Mouse (Mus musculus): ENCODE measurements around the gene Klhl29. TPM values are rescaled to one million over a fixed set of nuclear protein-coding genes. Genes with fewer than 3 reads are reported as not detected.

Gene Klhl29
- polyA plus RNA-seq, 1 experiment = 0.02 TPM

DNA sequence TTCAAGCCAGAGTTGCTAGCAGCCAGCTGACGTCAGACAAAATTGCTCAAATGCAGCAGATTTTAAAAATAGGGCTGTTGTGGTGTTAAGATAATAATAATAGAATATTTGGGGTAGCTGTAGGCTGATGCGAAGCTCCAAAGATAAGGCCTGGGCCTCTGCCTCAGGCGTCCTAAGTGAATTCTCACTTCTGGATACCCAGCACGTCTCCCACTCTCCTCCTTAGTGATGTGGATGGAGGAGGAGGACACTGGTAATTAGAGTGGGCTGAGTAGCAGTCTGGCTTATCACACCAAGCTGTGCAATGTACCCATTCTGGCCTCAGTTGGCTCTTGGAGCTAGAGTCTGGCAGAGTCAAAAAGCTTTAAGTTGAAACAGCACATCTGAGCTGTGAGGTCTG lies 118.3 kb downstream of the Klhl29 start:
- no peaks in the 10 kb centered on the region for H3K79me2 ChIP-seq (ENCODE audit: control insufficient read depth, insufficient read depth)

DNA sequence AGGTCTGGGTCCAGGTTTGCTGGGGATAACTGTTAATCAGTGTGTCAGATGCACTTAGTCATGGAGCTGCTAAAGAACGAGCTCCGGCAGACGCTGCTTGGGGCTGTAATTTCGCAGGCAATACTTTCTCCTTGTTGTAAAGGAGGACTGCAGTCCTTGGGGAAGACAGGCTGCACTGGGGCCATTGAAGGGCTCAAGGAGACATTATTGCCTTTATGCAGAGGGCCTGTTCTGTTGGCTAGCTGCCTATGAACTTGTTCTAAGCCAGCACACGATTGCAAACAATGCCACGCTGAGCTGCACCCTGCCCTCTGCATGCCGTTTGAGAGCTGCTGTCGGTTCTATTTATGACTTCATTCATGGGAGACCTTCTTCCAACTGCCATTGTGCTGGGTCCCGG lies 120.4 kb downstream of the Klhl29 start:
- Histone ChIP-seq H3ac (ENCODE audit: control insufficient read depth, insufficient read length) (no peak overlapping the region), H3K27me3 (ENCODE audit: control insufficient read depth, insufficient read depth, insufficient read length) (peaks cover 4% of the 10 kb centered on the region), H3K79me2 (ENCODE audit: control insufficient read depth, insufficient read depth) (no peaks in the 10 kb centered on the region), H3K4me2 (ENCODE audit: low read depth) (no peak overlapping the region), H3K36me3 (ENCODE audit: control insufficient read depth, insufficient read depth) (no peaks in the 10 kb centered on the region), H3K4me3 (no peak overlapping the region)
- TF ChIP-seq SRF (IDR thresholded peaks at IDR 0.05; ENCODE audit: control insufficient read depth, insufficient read length, low read depth) (no peak), REST (IDR thresholded peaks at IDR 0.05; ENCODE audit: insufficient read depth, insufficient read length) (no peak), E2F4 (IDR thresholded peaks at IDR 0.05; ENCODE audit: insufficient read depth) (no peak)

More for the DNA sequence above, 118.3 kb downstream of the Klhl29 start:
- TF ChIP-seq REST (IDR thresholded peaks at IDR 0.05; ENCODE audit: insufficient read depth, insufficient read length) (no peak), MYOD1 (IDR thresholded peaks at IDR 0.05; ENCODE audit: control insufficient read depth in 1 of 3, insufficient read length in 2 of 3, low read depth in 2 of 3) (no peak), POLR2A (IDR thresholded peaks at IDR 0.05; ENCODE audit: insufficient read length, low read depth) (no peak), CEBPB (IDR thresholded peaks at IDR 0.05; ENCODE audit: insufficient read depth, poor library complexity, severe bottlenecking) (no peak), TCF12 (IDR thresholded peaks at IDR 0.05; ENCODE audit: insufficient read depth, poor library complexity, severe bottlenecking) (no peak), SRF (IDR thresholded peaks at IDR 0.05; ENCODE audit: control insufficient read depth, insufficient read length, low read depth) (no peak), USF1 (IDR thresholded peaks at IDR 0.05; ENCODE audit: low read depth) (no peak)
- Histone ChIP-seq H3K27me3 (ENCODE audit: control insufficient read depth, insufficient read depth, insufficient read length) (peaks cover 4% of the 10 kb centered on the region), H3ac (ENCODE audit: control insufficient read depth, insufficient read length) (no peak overlapping the region), H3K4me3 (no peak overlapping the region), H3K36me3 (ENCODE audit: control insufficient read depth, insufficient read depth) (no peaks in the 10 kb centered on the region), H3K4me2 (ENCODE audit: low read depth) (no peak overlapping the region)

DNA sequence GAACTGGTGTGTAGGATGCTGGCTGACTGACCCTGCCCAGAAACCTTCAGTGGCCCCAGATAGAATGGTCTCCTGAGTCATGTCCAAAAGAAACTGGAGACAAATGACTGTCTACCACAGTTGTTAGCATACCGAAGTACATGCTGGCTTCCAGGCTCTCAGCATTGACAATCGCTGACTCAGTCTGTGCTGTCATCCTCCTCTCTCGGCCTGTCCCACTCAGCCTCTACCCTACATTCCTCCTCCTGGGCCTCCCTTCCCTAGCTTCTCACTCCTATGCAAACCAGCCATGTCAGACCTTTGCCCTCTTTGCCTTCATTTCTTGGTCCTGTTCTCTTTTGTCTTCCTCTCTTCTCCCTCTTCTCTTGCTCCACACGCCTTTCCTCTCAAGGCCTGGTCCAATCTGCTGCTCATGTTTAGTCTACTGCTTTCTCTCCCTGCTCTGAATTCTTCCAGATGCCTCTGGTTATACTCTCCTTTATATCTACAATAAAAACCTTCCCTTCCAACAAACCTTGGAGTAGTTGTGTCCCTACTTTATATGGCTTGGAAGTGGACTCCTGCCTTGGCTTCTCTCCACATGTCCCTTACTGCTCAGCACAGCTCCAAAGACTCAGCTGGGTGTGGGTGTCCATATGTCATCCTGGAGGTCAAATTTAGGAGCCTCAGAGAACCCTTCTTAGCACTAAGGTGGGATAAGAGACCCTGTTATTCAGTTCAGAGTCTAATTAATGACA lies 121.1 kb downstream of the Klhl29 start:
- no peaks in the 10 kb centered on the region for H3K36me3 ChIP-seq (ENCODE audit: control insufficient read depth, insufficient read depth)
- no peak for TF ChIP-seq CEBPB (IDR thresholded peaks at IDR 0.05; ENCODE audit: insufficient read depth, poor library complexity, severe bottlenecking)
- TF ChIP-seq MYOG (IDR thresholded peaks at IDR 0.05; ENCODE audit: control insufficient read depth in 1 of 3, insufficient read depth in 1 of 3, insufficient read length in 2 of 3, low read depth in 2 of 3) = no peak
- TF ChIP-seq POLR2AphosphoS2 (IDR thresholded peaks at IDR 0.05; ENCODE audit: insufficient read length, low read depth) = no peak
- TF ChIP-seq TCF12 (IDR thresholded peaks at IDR 0.05; ENCODE audit: insufficient read depth, poor library complexity, severe bottlenecking) = no peak
- TF ChIP-seq SRF (IDR thresholded peaks at IDR 0.05; ENCODE audit: control insufficient read depth, insufficient read length, low read depth) = no peak
- no peak for TF ChIP-seq POLR2A (IDR thresholded peaks at IDR 0.05; ENCODE audit: insufficient read length, low read depth)
- TF ChIP-seq MAX (IDR thresholded peaks at IDR 0.05; ENCODE audit: low read depth) = no peak
- TF ChIP-seq REST (IDR thresholded peaks at IDR 0.05; ENCODE audit: insufficient read depth, insufficient read length) = no peak
- TF ChIP-seq USF1 (IDR thresholded peaks at IDR 0.05; ENCODE audit: low read depth) = no peak
- TF ChIP-seq TCF3 (IDR thresholded peaks at IDR 0.05; ENCODE audit: insufficient read length, low read depth) = no peak
- TF ChIP-seq E2F4 (IDR thresholded peaks at IDR 0.05; ENCODE audit: insufficient read depth) = no peak
- no peak for TF ChIP-seq MYOD1 (IDR thresholded peaks at IDR 0.05; ENCODE audit: control insufficient read depth in 1 of 3, insufficient read length in 2 of 3, low read depth in 2 of 3)
- H3K4me3 ChIP-seq = no peak overlapping the region

DNA sequence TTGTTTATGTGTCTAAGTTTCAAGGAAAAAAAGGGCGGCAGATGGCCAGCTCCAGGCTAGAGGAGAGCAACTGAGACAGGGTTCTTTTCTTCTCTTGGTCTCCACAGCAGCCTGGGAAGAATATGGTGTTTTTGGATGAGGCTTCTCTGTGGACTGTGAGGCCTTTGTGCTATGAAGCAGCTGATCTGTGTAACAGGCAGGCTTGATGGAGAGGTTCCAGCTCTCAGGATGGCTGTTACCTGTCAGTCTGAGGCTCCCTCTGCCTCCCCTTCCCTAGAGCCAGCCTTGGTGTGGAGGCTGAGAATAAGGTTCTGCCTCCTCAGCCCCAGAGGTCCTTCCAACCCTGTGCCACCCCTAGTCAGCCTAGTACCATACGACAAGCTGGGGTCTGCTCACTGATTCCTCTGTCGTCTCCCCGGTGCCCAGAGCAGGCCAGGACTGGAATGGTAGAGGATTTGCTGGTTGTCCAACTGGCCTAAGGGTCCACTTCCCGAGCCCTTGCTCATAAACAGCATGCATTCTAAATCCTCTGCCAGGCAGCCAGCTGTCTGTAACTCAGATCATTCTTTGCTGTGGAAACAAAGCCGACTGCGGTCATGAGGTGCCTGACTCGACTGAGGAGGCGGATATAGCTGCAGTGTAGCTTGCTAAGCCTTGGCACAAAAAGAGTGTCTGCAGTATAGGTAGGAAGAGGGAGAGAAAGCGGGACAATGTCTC lies 122.0 kb downstream of the Klhl29 start:
- Histone ChIP-seq H3K27me3 (ENCODE audit: control insufficient read depth, insufficient read depth, insufficient read length) (peaks cover 4% of the 10 kb centered on the region), H3K4me3 (no peak overlapping the region)

More for the DNA sequence above, 121.1 kb downstream of the Klhl29 start:
- Histone ChIP-seq H3K27me3 (ENCODE audit: control insufficient read depth, insufficient read depth, insufficient read length) (peaks cover 4% of the 10 kb centered on the region), H3ac (ENCODE audit: control insufficient read depth, insufficient read length) (no peak overlapping the region), H3K79me2 (ENCODE audit: control insufficient read depth, insufficient read depth) (no peaks in the 10 kb centered on the region), H3K4me2 (ENCODE audit: low read depth) (no peak overlapping the region)

More for the DNA sequence above, 122.0 kb downstream of the Klhl29 start:
- TF ChIP-seq USF1 (IDR thresholded peaks at IDR 0.05; ENCODE audit: low read depth) (no peak), REST (IDR thresholded peaks at IDR 0.05; ENCODE audit: insufficient read depth, insufficient read length) (no peak), POLR2AphosphoS2 (IDR thresholded peaks at IDR 0.05; ENCODE audit: insufficient read length, low read depth) (no peak), POLR2A (IDR thresholded peaks at IDR 0.05; ENCODE audit: insufficient read length, low read depth) (no peak), MAX (IDR thresholded peaks at IDR 0.05; ENCODE audit: low read depth) (no peak), TCF3 (IDR thresholded peaks at IDR 0.05; ENCODE audit: insufficient read length, low read depth) (no peak), MYOD1 (IDR thresholded peaks at IDR 0.05; ENCODE audit: control insufficient read depth in 1 of 3, insufficient read length in 2 of 3, low read depth in 2 of 3) (no peak), MYOG (IDR thresholded peaks at IDR 0.05; ENCODE audit: control insufficient read depth in 1 of 3, insufficient read depth in 1 of 3, insufficient read length in 2 of 3, low read depth in 2 of 3) (no peak), E2F4 (IDR thresholded peaks at IDR 0.05; ENCODE audit: insufficient read depth) (no peak), TCF12 (IDR thresholded peaks at IDR 0.05; ENCODE audit: insufficient read depth, poor library complexity, severe bottlenecking) (no peak), CEBPB (IDR thresholded peaks at IDR 0.05; ENCODE audit: insufficient read depth, poor library complexity, severe bottlenecking) (no peak), SRF (IDR thresholded peaks at IDR 0.05; ENCODE audit: control insufficient read depth, insufficient read length, low read depth) (no peak)
- H3ac ChIP-seq (ENCODE audit: control insufficient read depth, insufficient read length) = no peak overlapping the region
- no peak overlapping the region for H3K4me2 ChIP-seq (ENCODE audit: low read depth)
- H3K79me2 ChIP-seq (ENCODE audit: control insufficient read depth, insufficient read depth) = no peaks in the 10 kb centered on the region
- H3K36me3 ChIP-seq (ENCODE audit: control insufficient read depth, insufficient read depth) = no peaks in the 10 kb centered on the region

All from myocyte (in vitro differentiated cells).